Mouse (Mus musculus) lung, adult 2 months (tissue): ENCODE data around the gene Mcrip1. TPM values are rescaled to one million over a fixed set of nuclear protein-coding genes. Genes with fewer than 3 reads are reported as not detected.

ENCODE experiments used
- DNase-seq: peaks from one replicate; pipeline ENCODE4 v3.0.0; 2022
- H3K4me1 ChIP-seq: fragments of 200-500 bp; 2 replicates; pipeline ENCODE4 v1.6.1; 2011; ENCODE audit warnings: low read length; ENCODE audit not compliant: control insufficient read depth, insufficient read depth
- H3K4me3 ChIP-seq: fragments of 200-500 bp; replicated peaks from 2 replicates; pipeline ENCODE3; 2011; ENCODE audit warnings: low read depth, mild to moderate bottlenecking, control low read depth, low read length; ENCODE audit errors: extremely low read depth
- CTCF ChIP-seq: fragments of 200-500 bp; IDR thresholded peaks from 2 replicates; pipeline ENCODE4 v1.5.1; 2011; ENCODE audit warnings: mild to moderate bottlenecking, low read length, control low read depth; ENCODE audit not compliant: insufficient read depth
- POLR2A ChIP-seq: fragments of 200-500 bp; IDR thresholded peaks from 2 replicates; pipeline ENCODE4 v1.6.1; 2011; ENCODE audit warnings: low read depth, mild to moderate bottlenecking, control low read depth, low read length, borderline replicate concordance; ENCODE audit errors: extremely low read depth
- WGBS: fragments of 180-500 bp; shearing (Covaris S2); methylation state at CpG from one replicate; pipeline ENCODE4 v1.1.7; 2018; 5-methylcytosine and 5-hydroxymethylcytosine counted together
- polyA plus RNA-seq: library from polyadenylated mRNA; depleted of rRNA; stranded (reverse); fragments of >200 nt; gene quantifications from 2 replicates; pipeline ENCODE4 v1.2.3, GENCODE M21; 2012

The Mcrip1 gene
- polyA plus RNA-seq, 1 experiment, result 168 TPM

DNA sequence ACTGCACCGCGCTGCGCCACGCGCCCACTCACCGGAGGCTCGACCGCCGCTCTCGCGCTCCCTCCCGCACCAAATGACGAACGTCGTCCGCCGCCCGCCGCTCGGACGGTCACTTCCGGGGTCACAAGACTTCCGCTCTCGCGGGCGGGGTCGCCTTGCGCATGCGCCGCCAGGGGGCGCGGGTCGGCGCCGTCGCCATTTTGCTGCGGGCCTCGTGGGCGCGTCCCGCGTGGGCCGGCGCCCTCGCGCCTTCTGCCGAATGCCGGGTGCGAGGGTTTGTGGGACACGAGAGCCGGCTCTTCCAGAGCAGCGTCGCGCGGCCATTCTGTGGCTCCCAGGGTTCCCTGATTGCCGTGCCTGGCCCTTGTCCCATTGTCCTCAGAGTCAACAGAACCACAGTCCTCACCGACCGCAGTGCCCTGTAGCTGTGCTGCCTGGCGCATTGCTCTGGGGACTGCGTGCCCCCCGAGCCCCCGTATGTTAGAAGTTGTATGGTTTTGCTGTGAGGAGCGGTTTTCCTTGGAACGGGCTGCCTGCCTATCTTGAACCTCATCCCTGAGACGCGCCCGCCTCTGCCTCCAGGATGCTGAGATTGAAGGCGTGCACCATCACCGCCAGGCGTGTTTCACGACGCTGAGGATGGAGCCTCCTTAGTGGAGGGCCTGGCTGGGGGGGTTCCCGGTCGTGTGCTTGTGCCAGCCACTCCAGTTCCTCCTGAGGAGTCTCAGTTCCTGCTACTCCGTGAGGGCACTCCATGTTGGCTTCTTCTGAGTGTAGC is 32.2 kb upstream of the Mcrip1 start, which contains the start of gene Arhgdia:
Gene Arhgdia, minus strand, starts transcription at position 135 of the 778 bp plus-strand sequence.
- Histone ChIP-seq H3K4me3 (peak within 1 kb of the TSS; percentile 97), H3K4me1 (peaks cover 17% of the 10 kb centered on the region)
- peak; percentile 89 for DNase-seq
- 2% methylated on average over 69 of the region's 75 CpGs for WGBS
- TF ChIP-seq CTCF, result no peak
- peak; percentile 92 for TF ChIP-seq POLR2A

DNA sequence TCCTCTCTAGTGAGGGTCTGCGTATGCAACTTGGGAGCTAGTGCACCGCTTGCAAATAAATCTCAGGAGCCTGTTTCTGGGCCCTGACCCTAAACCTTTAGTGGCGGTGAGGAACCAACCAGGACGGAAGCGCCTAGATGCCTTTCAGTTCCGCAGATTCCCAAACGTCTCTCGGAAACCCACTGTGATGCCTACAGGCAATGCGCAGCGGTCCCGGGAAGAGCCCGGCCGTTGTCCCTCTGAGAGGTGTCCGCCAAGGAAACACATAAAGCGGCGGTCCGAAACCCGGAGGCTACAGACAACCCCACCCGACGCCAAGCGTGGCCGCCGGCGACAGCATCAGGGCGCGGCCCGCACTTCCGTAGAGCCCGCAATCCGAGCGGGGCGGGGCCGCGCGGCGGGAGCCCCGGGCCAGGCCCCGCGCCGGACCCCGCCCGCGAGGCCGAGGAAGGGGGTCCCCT is 31.4 kb upstream of the Mcrip1 start:
- DNase-seq, result peak; percentile 58
- Histone ChIP-seq H3K4me3 (peak overlapping the region; percentile 97), H3K4me1 (peaks cover 17% of the 10 kb centered on the region)
- TF ChIP-seq CTCF (no peak), POLR2A (no peak)
- under 1% methylated on average over 35 of the region's 44 CpGs for WGBS

GRCm38 (mm10) chr11:120580190-120580589 is 30.7 kb upstream of the Mcrip1 start:
- Histone ChIP-seq H3K4me1 (peaks cover 17% of the 10 kb centered on the region), H3K4me3 (peak overlapping the region; percentile 97)
- DNase-seq, result peak; percentile 45
- TF ChIP-seq CTCF, result no peak
- TF ChIP-seq POLR2A, result no peak
- 32% methylated on average over 7 of the region's 7 CpGs for WGBS

DNA sequence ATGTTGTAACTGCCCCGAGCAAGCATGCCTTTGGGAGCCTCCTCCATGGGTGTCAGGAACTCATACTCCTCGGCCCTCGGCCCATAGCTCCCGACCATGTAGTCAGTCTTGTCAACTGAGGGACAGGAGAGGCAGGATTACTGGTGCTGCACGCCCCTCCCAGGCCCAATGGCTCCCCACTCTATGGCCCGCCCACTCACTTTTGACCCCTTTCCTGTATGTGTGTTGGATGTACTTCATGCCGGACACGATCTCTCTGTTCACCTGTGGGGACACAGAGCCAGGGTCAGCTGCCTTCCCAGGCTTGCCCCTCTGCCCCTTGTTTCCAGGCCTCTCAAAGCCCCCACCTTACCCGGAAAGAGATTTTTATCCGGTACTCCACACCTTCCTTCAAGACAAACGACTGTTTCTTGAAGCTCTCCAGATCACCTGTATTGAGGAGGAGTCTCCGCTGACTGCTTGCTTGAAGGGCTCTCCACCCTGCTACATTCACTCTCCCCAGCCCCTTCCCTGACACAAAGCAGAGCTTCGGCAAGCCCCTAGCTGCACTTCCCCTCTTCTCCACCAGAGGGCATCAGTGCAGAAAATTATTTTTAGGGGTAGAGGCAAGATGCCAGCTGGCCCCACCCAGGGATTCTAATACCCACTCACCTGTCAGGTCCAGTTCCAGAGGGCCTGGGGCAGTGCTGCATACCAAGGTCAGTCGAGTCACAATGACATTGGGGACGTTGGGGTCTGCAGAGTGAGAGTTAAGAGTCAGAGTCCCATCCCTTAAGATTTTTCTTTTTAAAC is 30.0 kb upstream of the Mcrip1 start:
- 44% methylated on average over 15 of the region's 15 CpGs for WGBS
- DNase-seq, result peak; percentile 78
- peaks cover 17% of the 10 kb centered on the region for H3K4me1 ChIP-seq
- H3K4me3 ChIP-seq, result peak overlapping the region; percentile 36
- no peak for TF ChIP-seq POLR2A
- peak; percentile 75 for TF ChIP-seq CTCF

GRCm38 (mm10) chr11:120578694-120579243 is 29.2 kb upstream of the Mcrip1 start:
- no peak for DNase-seq
- Histone ChIP-seq H3K4me1 (peaks cover 20% of the 10 kb centered on the region), H3K4me3 (no peak overlapping the region)
- 80% methylated on average over 11 of the region's 11 CpGs for WGBS
- TF ChIP-seq CTCF, result no peak
- TF ChIP-seq POLR2A, result 0 out of 2 replicates have a peak, but pooled peaks have one; percentile 6

- Histone ChIP-seq H3K4me3 (no peak overlapping the region), H3K4me1 (peaks cover 20% of the 10 kb centered on the region)
- TF ChIP-seq CTCF (no peak), POLR2A (no peak)
- DNase-seq, result no peak
- 76% methylated on average over 10 of the region's 10 CpGs for WGBS
These were observed 28.6 kb upstream of the Mcrip1 start for GRCm38 (mm10) chr11:120578024-120578693.

DNA sequence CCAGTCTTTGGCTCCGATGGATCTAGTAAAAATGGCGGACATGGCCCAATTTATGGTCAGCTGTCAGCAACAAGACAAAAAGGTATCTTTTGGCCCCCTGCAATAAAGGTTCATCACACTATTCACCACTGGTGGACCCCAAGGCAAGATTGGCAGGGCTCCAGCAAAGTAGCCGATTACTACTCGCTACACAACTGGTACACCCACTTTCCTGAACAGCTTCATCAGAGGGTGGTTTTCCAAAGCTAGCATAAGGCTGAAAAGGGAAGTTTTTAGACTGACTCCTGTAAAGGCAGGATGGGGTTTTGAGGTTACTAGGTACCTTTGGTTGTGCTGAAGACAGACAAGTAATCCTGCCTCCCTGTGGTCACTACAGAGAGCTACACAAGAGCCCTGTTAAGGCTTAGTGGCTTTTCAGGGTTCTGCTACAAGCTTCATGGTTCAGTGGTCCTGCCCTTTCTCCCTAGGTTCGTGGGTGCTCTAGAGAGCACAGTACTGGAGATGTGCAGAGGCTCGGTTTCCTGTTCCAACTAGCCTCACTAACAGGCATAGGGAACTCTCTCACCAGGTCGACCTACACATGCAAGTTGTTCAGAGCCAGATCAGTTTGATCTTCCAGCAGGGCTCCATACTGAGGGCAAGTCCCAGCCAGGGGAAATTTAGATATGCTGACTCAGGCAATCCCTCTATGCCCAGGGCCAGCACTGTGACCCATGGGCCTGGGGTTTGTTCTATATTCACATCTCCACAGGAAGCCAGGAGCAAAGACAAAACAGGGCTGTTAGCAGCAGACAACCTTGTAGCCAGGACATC is 27.9 kb upstream of the Mcrip1 start:
- Histone ChIP-seq H3K4me3 (no peak overlapping the region), H3K4me1 (peaks cover 20% of the 10 kb centered on the region)
- TF ChIP-seq CTCF (no peak), POLR2A (no peak)
- no peak for DNase-seq
- WGBS, result 79% methylated on average over 7 of the region's 7 CpGs

GRCm38 (mm10) chr11:120576365-120576981 is 26.9 kb upstream of the Mcrip1 start:
- no peak for DNase-seq
- WGBS, result 81% methylated on average over 3 of the region's 3 CpGs
- TF ChIP-seq POLR2A (0 out of 2 replicates have a peak, but pooled peaks have one; percentile 5), CTCF (no peak)
- Histone ChIP-seq H3K4me1 (peaks cover 23% of the 10 kb centered on the region), H3K4me3 (no peak overlapping the region)
